Mouse (Mus musculus): ENCODE measurements at regions not wholly inside any gene's neighbourhood (a gene's known extent, or its start where the extent isn't known, plus 50 kb on each side); places are given as distances from the start of the nearest gene placed in this dataset.

DNA sequence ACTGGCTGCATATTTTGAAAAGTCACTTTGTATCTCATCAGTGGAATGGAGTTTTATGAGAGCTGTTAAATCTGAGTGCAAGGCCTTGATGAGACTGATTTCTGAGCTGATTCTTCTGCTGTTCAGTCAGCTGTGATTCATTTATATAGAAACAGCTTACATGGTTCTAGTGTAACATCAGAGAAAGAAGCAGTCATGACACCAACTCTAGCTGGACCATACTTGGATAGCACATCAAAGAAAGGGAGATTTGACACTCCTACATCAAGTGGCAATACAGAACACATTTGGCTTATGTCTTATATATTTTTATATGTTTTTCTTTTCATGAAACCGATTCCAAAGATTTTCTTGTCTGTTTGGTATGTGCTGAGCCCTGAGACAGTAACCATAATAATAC lies 296.0 kb downstream of the Impad1 start:
- TF ChIP-seq POLR2A (IDR thresholded peaks at IDR 0.05; ENCODE audit: insufficient read length, low read depth) (no peak), POLR2AphosphoS2 (IDR thresholded peaks at IDR 0.05; ENCODE audit: insufficient read length, low read depth) (no peak), TCF12 (IDR thresholded peaks at IDR 0.05; ENCODE audit: insufficient read depth, poor library complexity, severe bottlenecking) (no peak), CEBPB (IDR thresholded peaks at IDR 0.05; ENCODE audit: insufficient read depth, poor library complexity, severe bottlenecking) (no peak), E2F4 (IDR thresholded peaks at IDR 0.05; ENCODE audit: insufficient read depth) (no peak), MAX (IDR thresholded peaks at IDR 0.05; ENCODE audit: low read depth) (no peak), MYOD1 (IDR thresholded peaks at IDR 0.05; ENCODE audit: control insufficient read depth in 1 of 3, insufficient read length in 2 of 3, low read depth in 2 of 3) (no peak)

Measured in myocyte (in vitro differentiated cells).